Mouse (Mus musculus) cerebellum, adult 2 months (tissue): ENCODE results near the gene Eif4e.

Experiments used
- CTCF ChIP-seq: fragments of 200-500 bp; IDR thresholded peaks from 2 replicates; pipeline ENCODE4 v1.5.1; 2011; ENCODE audit warnings: low read depth, mild to moderate bottlenecking, control low read depth, low read length, moderate library complexity, borderline replicate concordance; ENCODE audit not compliant: insufficient read depth
- POLR2A ChIP-seq: fragments of 200-500 bp; IDR thresholded peaks from 2 replicates; pipeline ENCODE4 v1.6.1; 2011; ENCODE audit warnings: low read length, control low read depth, borderline replicate concordance; ENCODE audit not compliant: insufficient read depth

DNA sequence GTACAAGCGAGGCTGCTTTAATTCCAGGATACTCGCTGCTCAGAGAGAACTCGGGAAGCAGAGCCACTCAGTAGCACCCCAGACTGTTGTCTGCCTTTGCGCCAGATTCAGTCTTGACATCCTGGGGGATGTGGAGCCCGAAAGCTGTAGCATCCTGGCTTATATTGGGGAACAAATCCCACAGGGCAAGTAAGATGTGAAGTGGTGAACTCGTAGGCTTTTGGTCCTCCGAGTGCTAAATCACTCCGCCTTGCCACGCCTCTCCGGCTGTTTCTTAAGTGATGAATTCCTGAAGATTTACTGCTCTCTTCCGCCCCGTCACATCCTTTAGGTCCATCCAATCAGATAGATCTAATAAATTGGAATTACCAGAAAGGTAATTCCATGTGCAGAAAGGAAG lies 12.7 kb upstream of the Eif4e start:
- TF ChIP-seq POLR2A (no peak), CTCF (no peak)
